Comparison of ENCODE assay signal across 19 mouse cellular contexts in the genomic region with DNA sequence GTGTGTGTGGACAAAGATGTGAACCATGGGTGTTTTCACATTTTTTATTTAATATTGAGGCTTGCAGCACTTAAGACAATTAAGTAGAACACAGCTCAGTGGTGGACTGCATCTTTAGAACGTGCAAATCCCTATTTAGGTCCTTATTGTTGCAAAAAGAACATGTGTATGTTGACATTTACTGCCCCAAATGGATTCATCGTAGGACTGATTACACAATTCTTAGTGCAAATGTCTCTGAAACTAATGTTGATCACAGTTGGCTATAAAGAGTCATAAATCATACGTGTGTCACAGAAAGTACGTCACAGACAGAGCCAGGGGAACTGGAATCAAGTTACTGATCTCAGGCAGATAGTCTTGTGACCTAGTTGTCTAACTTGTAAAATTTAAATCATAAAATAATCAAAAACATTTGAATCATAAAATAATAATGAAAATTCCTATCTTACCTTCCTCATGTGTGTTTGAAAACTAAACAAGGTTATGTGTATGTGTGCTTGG.
DNase-seq lines count a peak whose midpoint lies in the region; TF ChIP-seq lines count a peak whose summit lies in the region.
"Had no signal": no experiment of that assay in that cellular context is flagged by ENCODE, and none has a peak within 500 bp of the region (broad histone marks: within the 10 kb centered on the region; RNA-seq: fewer than 3 reads in every experiment).

No protein-coding gene starts in this region.

- H3K79me3 ChIP-seq in C2C12 (ENCODE audit: low read depth) = peaks cover 19% of the 10 kb centered on the region

- H3ac ChIP-seq in C2C12 (ENCODE audit: control insufficient read depth, insufficient read length, low read depth) = no peak overlapping the region

- peaks cover 10% of the 10 kb centered on the region for H3K36me3 ChIP-seq in C2C12 (ENCODE audit: control insufficient read depth, insufficient read depth)
- H3K36me3 ChIP-seq: G1E; hindbrain, embryonic 12.5 days; hindbrain, embryonic 15.5 days had no signal

- H3K27me3 ChIP-seq in C2C12 (ENCODE audit: control insufficient read depth, insufficient read depth, insufficient read length) = no peaks in the 10 kb centered on the region
- H3K27me3 ChIP-seq: CH12.LX; hindbrain, embryonic 12.5 days; hindbrain, embryonic 15.5 days had no signal

- no peak overlapping the region for H3K4me3 ChIP-seq in C2C12 (ENCODE audit: insufficient read depth, poor library complexity, severe bottlenecking)
- no peak overlapping the region for H3K4me3 ChIP-seq in embryonic fibroblast, embryonic 13.5 days (ENCODE audit: insufficient read depth, low read length)
- H3K4me3 ChIP-seq: gastrocnemius, adult 2 months; hindbrain, embryonic 12.5 days; hindbrain, embryonic 15.5 days had no signal

- peaks cover 7% of the 10 kb centered on the region for H3K4me1 ChIP-seq in embryonic fibroblast, embryonic 13.5 days (ENCODE audit: control insufficient read depth, insufficient read depth, low read length)
- H3K4me1 ChIP-seq: hindbrain, embryonic 12.5 days; hindbrain, embryonic 15.5 days had no signal

- DNase-seq in 3T3-L1 (ENCODE audit: low read depth, low spot score) (peak; percentile 77), liver (no peak)
- DNase-seq in kidney, postnatal 10 days = no peak
- no peak for DNase-seq in adrenal gland, postnatal 14 days
- DNase-seq: adrenal gland, adult 8-10 months; adrenal gland, postnatal 36 days; cerebellum, adult 18-20 months; cerebellum, adult 9-10 months; cerebellum, postnatal 14 days; forebrain, postnatal 0 days; gastrocnemius, adult 2 months; gastrocnemius, postnatal 14 days; heart, adult 11 months had no signal

- peak overlapping the region; percentile 32 for H3K27ac ChIP-seq in embryonic fibroblast, embryonic 13.5 days (ENCODE audit: insufficient read depth, low read length)
- H3K27ac ChIP-seq: gastrocnemius, adult 2 months; hindbrain, embryonic 12.5 days; hindbrain, embryonic 15.5 days had no signal

- peaks cover 33% of the 10 kb centered on the region for H3K79me2 ChIP-seq in C2C12 (ENCODE audit: control insufficient read depth, insufficient read depth)

- no peak for TF ChIP-seq POLR2A in embryonic fibroblast, embryonic 13.5 days (IDR thresholded peaks at IDR 0.05; ENCODE audit: low read depth, low read length)

- no peak for TF ChIP-seq CTCF in C2C12 (IDR thresholded peaks at IDR 0.05; ENCODE audit: control insufficient read depth, insufficient read depth, insufficient read length)
- TF ChIP-seq CTCF in embryonic fibroblast, embryonic 13.5 days (IDR thresholded peaks at IDR 0.05; ENCODE audit: borderline replicate concordance, insufficient read depth, low read length) = no peak

TF ChIP-seq in C2C12, 6 proteins besides CTCF, POLR2A, EP300 and RAD21:
- TF ChIP-seq USF1 (IDR thresholded peaks at IDR 0.05; ENCODE audit: low read depth) = no peak
- peak; percentile 83 for TF ChIP-seq CEBPB (IDR thresholded peaks at IDR 0.05; ENCODE audit: low read depth)
